ENCODE assay signal across 15 mouse cellular contexts in the genomic region with DNA sequence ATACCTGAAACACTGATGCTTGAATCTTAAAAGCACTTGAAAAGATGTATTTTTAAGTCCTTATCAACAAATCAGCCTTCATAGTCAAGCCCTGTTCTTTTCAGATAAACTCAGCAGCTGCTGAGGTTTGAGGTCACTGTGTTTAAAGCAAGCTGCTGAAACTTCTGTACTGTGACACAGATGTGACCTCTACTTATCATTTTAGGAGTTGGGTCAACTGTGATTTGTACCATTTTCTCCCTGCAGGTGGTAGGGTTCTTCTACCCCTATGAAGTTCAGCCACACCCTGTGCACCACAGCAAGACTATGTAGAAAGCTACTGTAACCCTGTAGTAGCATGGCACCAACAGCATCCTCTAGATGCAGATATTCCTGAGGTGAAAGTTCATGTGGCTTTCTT. TPM values are rescaled to one million over a fixed set of nuclear protein-coding genes. Genes with fewer than 3 reads are reported as not detected.
"Had no signal": no experiment of that assay in that cellular context is flagged by ENCODE, and none has a peak within 500 bp of the region (broad histone marks: within the 10 kb centered on the region; RNA-seq: fewer than 3 reads in every experiment).

No protein-coding gene starts in this region.

- DNase-seq: liver, embryonic 13.5 days; lung, adult 18-20 months; lung, postnatal 4 days; right cerebral cortex, postnatal 14 days; thymus, adult 2 months; thymus, postnatal 14 days had no signal

- H3K4me1 ChIP-seq: midbrain, embryonic 10.5 days; midbrain, embryonic 12.5 days; midbrain, embryonic 15.5 days; neural tube, embryonic 12.5 days; stomach, embryonic 15.5 days had no signal

- H3K27me3 ChIP-seq: liver, embryonic 13.5 days; midbrain, embryonic 12.5 days; midbrain, embryonic 15.5 days; neural tube, embryonic 12.5 days; stomach, embryonic 15.5 days had no signal

- H3K4me2 ChIP-seq: liver, embryonic 13.5 days; lung, embryonic 14.5 days; midbrain, embryonic 12.5 days; midbrain, embryonic 15.5 days; neural tube, embryonic 12.5 days; stomach, embryonic 15.5 days had no signal

- H3K27ac ChIP-seq: midbrain, embryonic 10.5 days; midbrain, embryonic 12.5 days; midbrain, embryonic 15.5 days; neural tube, embryonic 12.5 days; stomach, embryonic 15.5 days had no signal

- H3K9ac ChIP-seq: liver, embryonic 13.5 days; lung, embryonic 14.5 days; midbrain, embryonic 12.5 days; midbrain, embryonic 15.5 days; neural tube, embryonic 12.5 days; stomach, embryonic 15.5 days had no signal

- H3K9me3 ChIP-seq: liver, embryonic 13.5 days; midbrain, embryonic 10.5 days; midbrain, embryonic 12.5 days; midbrain, embryonic 15.5 days; neural tube, embryonic 12.5 days; stomach, embryonic 15.5 days had no signal

- ATAC-seq: midbrain, embryonic 15.5 days had no signal

- H3K4me3 ChIP-seq: liver, embryonic 13.5 days; midbrain, embryonic 10.5 days; midbrain, embryonic 12.5 days; midbrain, embryonic 15.5 days; neural tube, embryonic 12.5 days; stomach, embryonic 15.5 days had no signal

RNA-seq across cellular contexts. Expression of gene Il17rb, which starts 11.4 kb away (rescaled TPM):
- total RNA-seq: megakaryocyte-erythroid progenitor cell, adult 5-6 weeks; monocyte, adult 5-6 weeks; neutrophil, adult 5-6 weeks had no signal

RNA-seq across cellular contexts. Expression of gene Chdh, which starts 11.5 kb away (rescaled TPM):
- total RNA-seq: monocyte, adult 5-6 weeks had no signal
- polyA plus RNA-seq: midbrain, embryonic 10.5 days had no signal
